Mouse (Mus musculus): ENCODE results near the gene Vmn1r211.
"Not testable (repeated sequence)": the region's sequence is repeated elsewhere in the genome, so short reads cannot be mapped to it uniquely, and the experiment has no call there.

Vmn1r211 gene

DNA sequence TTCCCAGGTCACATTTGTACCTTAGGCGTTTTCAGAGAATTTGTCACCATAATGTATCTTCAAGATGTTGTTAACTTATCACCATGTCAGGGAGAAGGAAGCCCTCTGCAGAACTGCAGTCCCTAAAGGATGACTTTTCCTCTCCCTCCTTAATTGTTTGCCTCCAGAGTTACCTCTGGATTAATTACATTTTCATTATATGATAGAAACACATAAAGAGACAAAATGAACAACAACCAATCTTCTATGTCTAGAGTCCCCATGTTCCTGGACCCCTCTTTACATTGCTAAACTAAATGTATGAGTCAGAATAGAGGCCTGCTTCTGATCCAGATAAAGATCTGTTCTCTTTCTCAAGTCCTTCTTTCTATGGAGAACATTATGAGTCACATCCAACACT is at the start of gene Vmn1r211:
TSS of gene Vmn1r211 (minus strand) at position 101 of the 400 bp plus-strand sequence.
- DNase-seq = no peak

- no peak for DNase-seq
Observed at GRCm38 (mm10) chr13:22884105-22884504, 26.7 kb upstream of the Vmn1r211 start, which contains the start of gene Vmn1r212. Vmn1r212 (minus strand) TSS chr13:22884205.

- no peak for DNase-seq
Observed at GRCm38 (mm10) chr13:22879257-22879656, 21.9 kb upstream of the Vmn1r211 start.

DNA sequence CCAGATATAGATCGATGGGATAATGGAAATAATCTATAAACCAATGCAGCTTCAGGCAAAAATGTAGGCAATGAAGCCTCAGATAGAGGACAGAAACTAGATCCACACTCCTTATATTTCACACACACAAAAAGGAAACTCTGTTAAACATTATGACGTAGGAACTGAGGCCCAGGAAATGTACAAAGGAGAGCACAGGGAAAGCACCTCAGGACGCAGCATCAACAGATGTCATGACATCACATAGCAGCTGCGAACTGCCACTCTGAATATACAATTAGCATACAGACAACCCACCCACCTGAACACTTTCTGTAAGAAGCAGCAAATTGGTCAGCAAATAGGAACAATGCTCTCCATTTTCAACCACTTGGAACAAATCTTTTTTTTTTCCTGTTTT is 2.6 kb downstream of the Vmn1r211 start:
- DNase-seq = no peak

GRCm38 (mm10) chr13:22846798-22847197 is 10.6 kb downstream of the Vmn1r211 start:
- no peak for DNase-seq

DNA sequence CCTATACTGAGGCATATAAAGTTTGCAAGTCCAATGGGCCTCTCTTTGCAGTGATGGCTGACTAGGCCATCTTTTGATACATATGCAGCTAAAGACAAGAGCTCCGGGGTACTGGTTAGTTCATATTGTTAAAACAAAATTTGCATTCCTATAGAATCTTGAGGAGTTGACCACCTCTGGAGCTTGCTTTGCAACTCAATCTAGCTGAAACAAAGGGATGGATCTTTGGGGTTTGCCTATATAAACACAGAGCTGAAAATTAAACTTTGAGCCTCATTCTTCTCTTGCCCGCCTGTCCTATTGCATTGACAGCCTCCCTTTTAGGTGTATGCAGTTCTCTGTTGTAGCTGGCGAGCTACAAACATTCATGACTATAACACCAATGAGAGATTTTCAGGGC is 13.1 kb downstream of the Vmn1r211 start:
- not testable (repeated sequence) for DNase-seq

DNA sequence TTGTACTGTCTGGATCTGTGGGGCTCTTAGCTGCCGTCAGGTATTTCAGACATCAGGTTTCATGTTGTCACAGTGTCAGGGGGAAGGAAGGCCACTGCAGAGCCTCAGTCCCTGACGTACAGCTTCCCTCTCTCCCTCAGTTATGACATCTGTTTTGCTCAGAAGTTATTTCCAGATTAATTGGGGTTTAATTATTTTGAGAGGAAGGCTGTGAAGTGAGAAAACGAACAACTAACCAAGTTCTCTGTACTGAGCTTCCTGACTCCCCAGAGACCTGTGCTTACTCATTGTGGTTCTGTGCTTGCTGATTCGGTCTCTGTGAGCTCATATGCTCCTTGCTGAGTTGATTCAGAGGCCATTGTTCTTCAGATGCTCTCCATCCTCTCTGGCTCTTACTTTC is 26.1 kb downstream of the Vmn1r211 start, which contains the start of gene Vmn1r210:
TSS of gene Vmn1r210 (minus strand) at position 101 of the 400 bp plus-strand sequence.
- DNase-seq = no peak

DNA sequence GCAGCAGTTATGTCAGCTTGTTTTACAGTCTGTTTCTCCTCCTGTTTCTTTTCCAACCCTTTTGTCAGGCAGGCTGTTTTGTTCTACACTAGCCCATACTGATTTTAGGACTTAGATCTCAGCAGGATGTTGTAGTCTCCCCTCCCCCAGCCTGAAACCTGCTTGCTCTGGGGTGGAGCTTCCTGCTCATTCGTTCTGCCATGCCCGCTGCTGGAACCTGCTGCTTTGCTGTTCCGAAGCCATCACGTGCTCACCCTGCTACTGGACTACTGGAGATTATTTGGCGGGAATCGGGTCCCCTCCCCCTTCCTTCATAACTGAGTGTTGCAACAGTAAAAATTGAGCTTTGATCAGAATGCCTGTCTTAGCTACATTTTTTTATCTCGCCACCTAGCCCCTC is 28.0 kb downstream of the Vmn1r211 start:
- DNase-seq = not testable (repeated sequence)

- DNase-seq = not testable (repeated sequence)
Observed at GRCm38 (mm10) chr13:22821601-22822000, 35.8 kb downstream of the Vmn1r211 start.

DNA sequence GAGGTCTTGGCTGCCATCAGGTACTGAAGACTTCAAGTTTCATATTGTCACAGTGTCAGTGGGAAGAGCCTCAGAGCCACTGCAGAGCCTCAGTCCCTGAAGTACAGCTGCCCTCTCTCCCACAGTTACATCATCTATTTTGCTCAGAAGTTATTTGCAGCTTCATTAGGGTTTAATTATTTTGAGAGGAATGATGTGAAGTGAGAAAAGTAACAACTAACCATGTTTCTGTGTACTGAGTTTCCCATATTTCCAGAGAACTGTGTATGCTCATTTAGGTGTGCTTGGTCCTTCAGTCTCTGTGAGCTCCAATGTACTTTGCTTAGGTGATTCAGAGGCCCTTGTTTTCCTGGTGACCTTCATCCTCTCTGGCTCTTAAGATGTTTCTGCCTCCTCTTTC is 47.8 kb downstream of the Vmn1r211 start, which contains the start of gene Vmn1r209:
TSS of gene Vmn1r209 (minus strand) at position 101 of the 400 bp plus-strand sequence.
- DNase-seq = not testable (repeated sequence)
